Comparison of ENCODE assay signal across 8 mouse cellular contexts in the genomic region with DNA sequence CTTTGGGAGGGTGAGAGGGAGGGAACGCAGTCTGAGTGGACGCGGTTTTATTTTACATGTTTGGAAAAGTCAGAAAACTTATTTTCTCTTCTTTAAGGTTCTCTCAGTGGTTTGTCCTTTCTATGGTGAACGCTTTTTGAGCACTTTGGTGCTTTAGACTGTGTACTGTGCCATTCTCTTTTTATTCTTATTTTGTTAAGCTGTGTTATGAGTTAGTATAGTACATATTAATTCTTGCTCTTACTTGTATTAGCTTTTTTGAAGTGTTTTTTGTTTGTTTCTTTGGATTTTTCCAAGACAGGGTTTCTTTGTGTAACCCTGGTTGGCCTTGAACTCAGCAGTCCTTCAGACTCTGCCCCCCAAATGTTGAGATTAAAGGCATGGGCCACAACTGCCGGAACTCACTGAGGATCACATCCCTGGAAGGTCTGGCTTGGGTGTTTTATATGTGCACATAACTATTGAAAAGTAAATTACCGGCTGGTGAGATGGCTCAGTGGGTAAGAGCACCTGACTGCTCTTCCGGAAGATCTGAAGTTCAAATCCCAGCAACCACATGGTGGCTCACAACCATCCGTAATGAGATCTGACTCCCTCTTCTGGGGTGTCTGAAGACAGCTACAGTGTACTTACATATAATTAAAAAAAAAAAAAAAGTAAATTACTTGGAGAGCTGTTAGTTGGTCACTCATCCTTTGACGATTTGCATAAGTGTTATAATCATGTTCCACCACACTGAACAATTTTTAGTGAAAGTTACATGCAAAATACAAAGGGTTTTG. TPM values are rescaled to one million over a fixed set of nuclear protein-coding genes. Genes with fewer than 3 reads are reported as not detected.
A peak's percentile ranks its signal among the peaks of the same experiment; 100 is the strongest.
DNase-seq lines count a peak whose midpoint lies in the region; ATAC-seq and TF ChIP-seq lines count a peak whose summit lies in the region.

No protein-coding gene starts in this region.

- peak overlapping the region; percentile 59 to 64; a peak in 3 of 4 replicates for H3K27ac ChIP-seq in heart, embryonic 14.5 days (replicated peaks in 1 of 2; ENCODE audit: control insufficient read depth in 1 of 2, insufficient read depth in 1 of 2, low read depth in 2 of 2, low read length in 2 of 2)
- peak overlapping the region; percentile 70 for H3K27ac ChIP-seq in layer of hippocampus, adult 2 months

- no peaks in the 10 kb centered on the region for H3K9me3 ChIP-seq in heart, embryonic 14.5 days (ENCODE audit: control insufficient read depth, low read length)

- no peak overlapping the region for H3K4me3 ChIP-seq in C2C12 (ENCODE audit: insufficient read depth, poor library complexity, severe bottlenecking)
- H3K4me3 ChIP-seq in heart, embryonic 14.5 days (ENCODE audit: control insufficient read depth in 1 of 2, insufficient read depth in 1 of 2, low read depth in 1 of 2, low read length in 2 of 2), result no peak overlapping the region
- H3K4me3 ChIP-seq in layer of hippocampus, adult 2 months, result peak overlapping the region; percentile 17; the same call in 1 of the 2 replicates

- H3K4me2 ChIP-seq in heart, embryonic 14.5 days (ENCODE audit: low read length), result 0 out of 2 replicates have a peak overlapping the region, but pooled peaks have one; percentile 6

- DNase-seq in adrenal gland, postnatal 10 days, result peak; percentile 47
- no peak for DNase-seq in adrenal gland, postnatal 36 days
- DNase-seq in embryo, embryonic 11.5 days (ENCODE audit: low read depth, low spot score), result peak; percentile 53
- DNase-seq in layer of hippocampus, adult 2 months (ENCODE audit: low spot score in 2 of 2), result peak; percentile 48 to 55
- DNase-seq in splenic B cell, adult 2 months (ENCODE audit: low read depth, low spot score), result peak; percentile 85

- H3K36me3 ChIP-seq in C2C12 (ENCODE audit: control insufficient read depth, insufficient read depth), result no peaks in the 10 kb centered on the region
- H3K36me3 ChIP-seq in heart, embryonic 14.5 days (ENCODE audit: control insufficient read depth, insufficient read depth, low read length), result no peaks in the 10 kb centered on the region
- no peaks in the 10 kb centered on the region for H3K36me3 ChIP-seq in splenic B cell, adult 2 months (ENCODE audit: control insufficient read depth, insufficient read depth, low read length, poor library complexity, severe bottlenecking)

- WGBS in heart, embryonic 14.5 days, result 6% methylated on average over 9 of the region's 9 CpGs

- H3K79me3 ChIP-seq in C2C12 (ENCODE audit: low read depth), result no peaks in the 10 kb centered on the region

- H3K4me1 ChIP-seq in heart, embryonic 14.5 days (ENCODE audit: control insufficient read depth in 2 of 2, insufficient read depth in 2 of 2, low read length in 2 of 2), result no peaks in the 10 kb centered on the region; a peak in 1 of 4 replicates

- H3ac ChIP-seq in C2C12 (ENCODE audit: control insufficient read depth, insufficient read length, low read depth), result no peak overlapping the region

- ATAC-seq in heart, embryonic 14.5 days (ENCODE audit: insufficient number of reproducible peaks, insufficient read depth, low FRiP score, low read depth), result no peak
- ATAC-seq in megakaryocyte, adult 5-6 weeks (ENCODE audit: poor library complexity, severe bottlenecking), result peak; percentile 44

- H3K79me2 ChIP-seq in C2C12 (ENCODE audit: control insufficient read depth, insufficient read depth), result no peaks in the 10 kb centered on the region

- no peak for TF ChIP-seq CTCF in C2C12 (IDR thresholded peaks at IDR 0.05; ENCODE audit: control insufficient read depth, insufficient read depth, insufficient read length)
- 0 out of 2 replicates have a peak, but pooled peaks have one; percentile 17 for TF ChIP-seq CTCF in layer of hippocampus, adult 2 months (conservative IDR thresholded peaks at IDR 0.05)

- H3K9ac ChIP-seq in heart, embryonic 14.5 days (ENCODE audit: low read length), result peak overlapping the region; percentile 41; the same call in 1 of the 2 replicates

- H3K27me3 ChIP-seq in C2C12 (ENCODE audit: control insufficient read depth, insufficient read depth, insufficient read length), result no peaks in the 10 kb centered on the region
- H3K27me3 ChIP-seq in heart, embryonic 14.5 days (ENCODE audit: control insufficient read depth, insufficient read depth, low read length), result no peaks in the 10 kb centered on the region
- H3K27me3 ChIP-seq in splenic B cell, adult 2 months (ENCODE audit: control insufficient read depth, insufficient read depth, low read length, poor library complexity, severe bottlenecking), result no peaks in the 10 kb centered on the region

TF ChIP-seq in C2C12, 6 proteins besides CTCF, POLR2A, EP300 and RAD21:
- TF ChIP-seq FOSL1 (IDR thresholded peaks at IDR 0.05; ENCODE audit: insufficient read depth, low read length, poor library complexity, severe bottlenecking), result no peak
- TF ChIP-seq USF1 (IDR thresholded peaks at IDR 0.05; ENCODE audit: low read depth), result no peak
- no peak for TF ChIP-seq MAX (IDR thresholded peaks at IDR 0.05)
- TF ChIP-seq CEBPB (IDR thresholded peaks at IDR 0.05; ENCODE audit: low read depth), result peak; percentile 32
- no peak for TF ChIP-seq MYOD1 (IDR thresholded peaks at IDR 0.05; ENCODE audit: control insufficient read depth, insufficient read length, low read depth)
- no peak for TF ChIP-seq MYOG (IDR thresholded peaks at IDR 0.05; ENCODE audit: control insufficient read depth, extremely low read depth, insufficient read length)
TF ChIP-seq in C2C12: peak in this region for 1.

RNA-seq across cellular contexts. Expression of a gene that starts 57.8 kb away (rescaled TPM):
- total RNA-seq in adrenal gland, postnatal 10 days (2021), result under 1 TPM; 0.58 to 0.90 TPM
- under 1 TPM; 0.36 to 0.95 TPM for total RNA-seq in adrenal gland, postnatal 36 days (2021)
- not detected for polyA plus RNA-seq in C2C12 (2012; fragmentation: generic; extraction: Trizol)
- polyA plus RNA-seq in heart, embryonic 14.5 days (2014; fragmentation: Nextera tagmentation; extraction: Ambion mirVana), result 0.28 and 0.38 TPM in 2 replicates
- total RNA-seq in layer of hippocampus, adult 2 months (2021), result under 1 TPM; 0.20 to 0.26 TPM
- 0.13 and 0.43 TPM in 2 replicates for total RNA-seq in megakaryocyte, adult 5-6 weeks (2015)
- total RNA-seq in megakaryocyte, adult 5-6 weeks (2017), result 0.15 and 1.1 TPM in 2 replicates

RNA-seq across cellular contexts. Expression of a gene that starts 57.9 kb away (rescaled TPM):
- total RNA-seq in adrenal gland, postnatal 10 days (2021), result 1 to 10 TPM; 3.2 to 3.3 TPM
- 1 to 10 TPM; 2.0 to 3.1 TPM for total RNA-seq in adrenal gland, postnatal 36 days (2021)
- polyA plus RNA-seq in C2C12 (2012; fragmentation: generic; extraction: Trizol), result 4.0 TPM
- polyA plus RNA-seq in heart, embryonic 14.5 days (2014; fragmentation: Nextera tagmentation; extraction: Ambion mirVana), result 10.0 and 11.7 TPM in 2 replicates
- total RNA-seq in layer of hippocampus, adult 2 months (2021), result 1 to 10 TPM; 4.0 to 4.2 TPM
- 4.6 and 4.8 TPM in 2 replicates for total RNA-seq in megakaryocyte, adult 5-6 weeks (2015)
- total RNA-seq in megakaryocyte, adult 5-6 weeks (2017), result 5.2 and 5.7 TPM in 2 replicates

Comparison
In these comparisons a context has a peak if more than half of its experiments do, and no peak if none do; other contexts are left out.
1. DNase-seq: peak in adrenal gland, postnatal 10 days (single experiment), embryo, embryonic 11.5 days (single experiment), layer of hippocampus, adult 2 months (2 of 2) and splenic B cell, adult 2 months (single experiment); none in adrenal gland, postnatal 36 days (0 of 2).